Mouse (Mus musculus): ENCODE measurements around the gene 3100002H09Rik. TPM values are rescaled to one million over a fixed set of nuclear protein-coding genes. Genes with fewer than 3 reads are reported as not detected.

3100002H09Rik gene
- polyA plus RNA-seq, 1 experiment from 2014 or later = 0.84 TPM

- no peak for ATAC-seq (ENCODE audit: low FRiP score, low TSS enrichment)
- Histone ChIP-seq H3K9me3 (ENCODE audit: control insufficient read depth, low read length) (no peaks in the 10 kb centered on the region), H3K27ac (replicated peaks; ENCODE audit: low read depth, low read length) (no peak overlapping the region), H3K27me3 (ENCODE audit: control insufficient read depth, insufficient read depth, low read length) (no peaks in the 10 kb centered on the region), H3K4me2 (ENCODE audit: low read length) (no peak overlapping the region), H3K9ac (replicated peaks; ENCODE audit: low read length) (no peak overlapping the region), H3K4me3 (replicated peaks; ENCODE audit: low read depth, low read length) (no peak overlapping the region), H3K36me3 (ENCODE audit: control insufficient read depth, insufficient read depth, low read length) (no peaks in the 10 kb centered on the region), H3K4me1 (ENCODE audit: control insufficient read depth, insufficient read depth, low read length) (peaks cover 23% of the 10 kb centered on the region)
- 92% methylated on average over 5 of the region's 5 CpGs for WGBS
- no peak for DNase-seq
Observed at GRCm38 (mm10) chr4:124622566-124622965, 12.0 kb upstream of the 3100002H09Rik start.

- Histone ChIP-seq H3K4me1 (ENCODE audit: control insufficient read depth, insufficient read depth, low read length) (peaks cover 20% of the 10 kb centered on the region), H3K4me3 (replicated peaks; ENCODE audit: low read depth, low read length) (no peak overlapping the region), H3K9ac (replicated peaks; ENCODE audit: low read length) (no peak overlapping the region), H3K4me2 (ENCODE audit: low read length) (no peak overlapping the region), H3K27me3 (ENCODE audit: control insufficient read depth, insufficient read depth, low read length) (no peaks in the 10 kb centered on the region), H3K9me3 (ENCODE audit: control insufficient read depth, low read length) (no peaks in the 10 kb centered on the region), H3K27ac (replicated peaks; ENCODE audit: low read depth, low read length) (no peak overlapping the region), H3K36me3 (ENCODE audit: control insufficient read depth, insufficient read depth, low read length) (no peaks in the 10 kb centered on the region)
- 55% methylated on average over 11 of the region's 11 CpGs for WGBS
- ATAC-seq (ENCODE audit: low FRiP score, low TSS enrichment) (peak; percentile 12; the same call in 1 of the 2 replicates), DNase-seq (no peak)
Observed at GRCm38 (mm10) chr4:124621406-124621805, 10.8 kb upstream of the 3100002H09Rik start.

GRCm38 (mm10) chr4:124618599-124618998 lies 8.0 kb upstream of the 3100002H09Rik start:
- H3K9ac ChIP-seq (replicated peaks; ENCODE audit: low read length) = peak overlapping the region; percentile 20; the same call in 1 of the 2 replicates

GRCm38 (mm10) chr4:124616636-124617035 lies 6.0 kb upstream of the 3100002H09Rik start:
- Histone ChIP-seq H3K4me3 (replicated peaks; ENCODE audit: low read depth, low read length) (no peak overlapping the region), H3K27ac (replicated peaks; ENCODE audit: low read depth, low read length) (peak overlapping the region; percentile 76; the same call in 1 of the 2 replicates), H3K9me3 (ENCODE audit: control insufficient read depth, low read length) (no peaks in the 10 kb centered on the region), H3K4me2 (ENCODE audit: low read length) (no peak overlapping the region), H3K27me3 (ENCODE audit: control insufficient read depth, insufficient read depth, low read length) (no peaks in the 10 kb centered on the region), H3K4me1 (ENCODE audit: control insufficient read depth, insufficient read depth, low read length) (peaks cover 28% of the 10 kb centered on the region), H3K36me3 (ENCODE audit: control insufficient read depth, insufficient read depth, low read length) (no peaks in the 10 kb centered on the region), H3K9ac (replicated peaks; ENCODE audit: low read length) (no peak overlapping the region)
- peak; percentile 50; the same call in 1 of the 2 replicates for ATAC-seq (ENCODE audit: low FRiP score, low TSS enrichment)
- WGBS = 33% methylated on average over 1 of the region's 1 CpGs
- DNase-seq = no peak

More at GRCm38 (mm10) chr4:124618599-124618998, 8.0 kb upstream of the 3100002H09Rik start:
- peak; percentile 54 for DNase-seq
- H3K27me3 ChIP-seq (ENCODE audit: control insufficient read depth, insufficient read depth, low read length) = no peaks in the 10 kb centered on the region
- no peak overlapping the region for H3K4me3 ChIP-seq (replicated peaks; ENCODE audit: low read depth, low read length)
- no peaks in the 10 kb centered on the region for H3K36me3 ChIP-seq (ENCODE audit: control insufficient read depth, insufficient read depth, low read length)
- peaks cover 23% of the 10 kb centered on the region for H3K4me1 ChIP-seq (ENCODE audit: control insufficient read depth, insufficient read depth, low read length)
- H3K27ac ChIP-seq (replicated peaks; ENCODE audit: low read depth, low read length) = peak overlapping the region; percentile 67
- 3% methylated on average over 16 of the region's 16 CpGs for WGBS
- peak overlapping the region; percentile 30 for H3K4me2 ChIP-seq (ENCODE audit: low read length)
- no peaks in the 10 kb centered on the region for H3K9me3 ChIP-seq (ENCODE audit: control insufficient read depth, low read length)
- no peak for ATAC-seq (ENCODE audit: low FRiP score, low TSS enrichment)

- Histone ChIP-seq H3K4me3 (replicated peaks; ENCODE audit: low read depth, low read length) (no peak overlapping the region), H3K4me1 (ENCODE audit: control insufficient read depth, insufficient read depth, low read length) (peaks cover 28% of the 10 kb centered on the region), H3K9me3 (ENCODE audit: control insufficient read depth, low read length) (no peaks in the 10 kb centered on the region), H3K27ac (replicated peaks; ENCODE audit: low read depth, low read length) (peak overlapping the region; percentile 76; the same call in 1 of the 2 replicates), H3K4me2 (ENCODE audit: low read length) (no peak overlapping the region), H3K9ac (replicated peaks; ENCODE audit: low read length) (no peak overlapping the region), H3K27me3 (ENCODE audit: control insufficient read depth, insufficient read depth, low read length) (no peaks in the 10 kb centered on the region), H3K36me3 (ENCODE audit: control insufficient read depth, insufficient read depth, low read length) (no peaks in the 10 kb centered on the region)
- WGBS = 37% methylated on average over 9 of the region's 9 CpGs
- no peak for ATAC-seq (ENCODE audit: low FRiP score, low TSS enrichment)
- peak; percentile 55 for DNase-seq
Observed at GRCm38 (mm10) chr4:124615986-124616385, 5.4 kb upstream of the 3100002H09Rik start.

GRCm38 (mm10) chr4:124615406-124615960 lies 4.9 kb upstream of the 3100002H09Rik start:
- peak; percentile 52 for DNase-seq

GRCm38 (mm10) chr4:124614189-124614588 lies 3.6 kb upstream of the 3100002H09Rik start:
- Histone ChIP-seq H3K4me2 (ENCODE audit: low read length) (no peak overlapping the region), H3K27ac (replicated peaks; ENCODE audit: low read depth, low read length) (no peak overlapping the region), H3K9me3 (ENCODE audit: control insufficient read depth, low read length) (no peaks in the 10 kb centered on the region), H3K9ac (replicated peaks; ENCODE audit: low read length) (no peak overlapping the region), H3K4me1 (ENCODE audit: control insufficient read depth, insufficient read depth, low read length) (peaks cover 28% of the 10 kb centered on the region), H3K27me3 (ENCODE audit: control insufficient read depth, insufficient read depth, low read length) (no peaks in the 10 kb centered on the region), H3K36me3 (ENCODE audit: control insufficient read depth, insufficient read depth, low read length) (no peaks in the 10 kb centered on the region), H3K4me3 (replicated peaks; ENCODE audit: low read depth, low read length) (no peak overlapping the region)
- DNase-seq = no peak
- no peak for ATAC-seq (ENCODE audit: low FRiP score, low TSS enrichment)
- WGBS = 0% methylated on average over 1 of the region's 1 CpGs

More at GRCm38 (mm10) chr4:124615406-124615960, 4.9 kb upstream of the 3100002H09Rik start:
- Histone ChIP-seq H3K36me3 (ENCODE audit: control insufficient read depth, insufficient read depth, low read length) (no peaks in the 10 kb centered on the region), H3K4me3 (replicated peaks; ENCODE audit: low read depth, low read length) (no peak overlapping the region), H3K9ac (replicated peaks; ENCODE audit: low read length) (no peak overlapping the region), H3K27me3 (ENCODE audit: control insufficient read depth, insufficient read depth, low read length) (no peaks in the 10 kb centered on the region), H3K9me3 (ENCODE audit: control insufficient read depth, low read length) (no peaks in the 10 kb centered on the region), H3K27ac (replicated peaks; ENCODE audit: low read depth, low read length) (peak overlapping the region; percentile 76), H3K4me2 (ENCODE audit: low read length) (no peak overlapping the region), H3K4me1 (ENCODE audit: control insufficient read depth, insufficient read depth, low read length) (peaks cover 28% of the 10 kb centered on the region)
- no peak for ATAC-seq (ENCODE audit: low FRiP score, low TSS enrichment)
- 34% methylated on average over 14 of the region's 14 CpGs for WGBS

- WGBS = 75% methylated on average over 4 of the region's 4 CpGs
- no peaks in the 10 kb centered on the region for H3K27me3 ChIP-seq (ENCODE audit: control insufficient read depth, insufficient read depth, low read length)
Observed at GRCm38 (mm10) chr4:124611768-124612167, 1.2 kb upstream of the 3100002H09Rik start.

GRCm38 (mm10) chr4:124610066-124610465 lies 537 bp downstream of the 3100002H09Rik start:
- H3K9ac ChIP-seq (replicated peaks; ENCODE audit: low read length) = no peak overlapping the region
- H3K9me3 ChIP-seq (ENCODE audit: control insufficient read depth, low read length) = no peaks in the 10 kb centered on the region
- H3K27me3 ChIP-seq (ENCODE audit: control insufficient read depth, insufficient read depth, low read length) = no peaks in the 10 kb centered on the region
- no peak overlapping the region for H3K4me2 ChIP-seq (ENCODE audit: low read length)
- no peak for DNase-seq
- H3K4me1 ChIP-seq (ENCODE audit: control insufficient read depth, insufficient read depth, low read length) = 0 out of 2 replicates have a peak, but pooled peaks cover 10% of the 10 kb centered on the region
- H3K4me3 ChIP-seq (replicated peaks; ENCODE audit: low read depth, low read length) = no peak overlapping the region
- WGBS = 86% methylated on average over 2 of the region's 2 CpGs
- ATAC-seq (ENCODE audit: low FRiP score, low TSS enrichment) = no peak
- H3K36me3 ChIP-seq (ENCODE audit: control insufficient read depth, insufficient read depth, low read length) = no peaks in the 10 kb centered on the region
- no peak overlapping the region for H3K27ac ChIP-seq (replicated peaks; ENCODE audit: low read depth, low read length)

More at GRCm38 (mm10) chr4:124611768-124612167, 1.2 kb upstream of the 3100002H09Rik start:
- no peak overlapping the region for H3K4me2 ChIP-seq (ENCODE audit: low read length)
- no peaks in the 10 kb centered on the region for H3K36me3 ChIP-seq (ENCODE audit: control insufficient read depth, insufficient read depth, low read length)
- DNase-seq = no peak
- no peak for ATAC-seq (ENCODE audit: low FRiP score, low TSS enrichment)
- no peaks in the 10 kb centered on the region for H3K9me3 ChIP-seq (ENCODE audit: control insufficient read depth, low read length)
- H3K4me1 ChIP-seq (ENCODE audit: control insufficient read depth, insufficient read depth, low read length) = peaks cover 24% of the 10 kb centered on the region; the same call in 1 of the 2 replicates
- H3K4me3 ChIP-seq (replicated peaks; ENCODE audit: low read depth, low read length) = no peak overlapping the region
- no peak overlapping the region for H3K9ac ChIP-seq (replicated peaks; ENCODE audit: low read length)
- H3K27ac ChIP-seq (replicated peaks; ENCODE audit: low read depth, low read length) = no peak overlapping the region

Data from midbrain, embryonic 14.5 days (tissue).